Mouse (Mus musculus): ENCODE results near the gene Ccl28. TPM values are rescaled to one million over a fixed set of nuclear protein-coding genes. Genes with fewer than 3 reads are reported as not detected.
"Not testable (repeated sequence)": the region's sequence is repeated elsewhere in the genome, so short reads cannot be mapped to it uniquely, and the experiment has no call there.

Ccl28 gene
- total and polyA plus RNA-seq, 2 experiments from 2014 or later, result 0.05 TPM; not detected in 1

- H3K4me2 ChIP-seq (ENCODE audit: low read depth, low read length), result no peak overlapping the region
- DNase-seq (ENCODE audit: low spot score) (no peak), ATAC-seq (ENCODE audit: insufficient read depth, low read depth) (no peak)
- no peaks in the 10 kb centered on the region for H3K36me3 ChIP-seq (replicated peaks; ENCODE audit: control insufficient read depth, insufficient read depth, low read length)
- H3K4me3 ChIP-seq (ENCODE audit: low read depth, low read length), result no peak overlapping the region
- 75% methylated on average over 11 of the region's 11 CpGs for WGBS
- no peak overlapping the region for H3K9ac ChIP-seq (replicated peaks; ENCODE audit: low read depth, low read length)
- no peaks in the 10 kb centered on the region for H3K4me1 ChIP-seq (ENCODE audit: control insufficient read depth, insufficient read depth)
- TF ChIP-seq EP300 (IDR thresholded peaks at IDR 0.05; ENCODE audit: low read depth) (no peak), CTCF (IDR thresholded peaks at IDR 0.05; ENCODE audit: low read depth) (no peak)
- no peaks in the 10 kb centered on the region for H3K9me3 ChIP-seq (replicated peaks; ENCODE audit: control insufficient read depth, low read length)
- H3K27ac ChIP-seq (ENCODE audit: low read depth), result no peak overlapping the region
- no peaks in the 10 kb centered on the region for H3K27me3 ChIP-seq (ENCODE audit: control insufficient read depth, insufficient read depth, low read length)
Observed at GRCm38 (mm10) chr13:119684416-119685177, 61.0 kb downstream of the Ccl28 start.

- no peaks in the 10 kb centered on the region for H3K27me3 ChIP-seq (ENCODE audit: control insufficient read depth, insufficient read depth, low read length)
- H3K4me1 ChIP-seq (ENCODE audit: control insufficient read depth, insufficient read depth), result peaks cover 13% of the 10 kb centered on the region
- H3K9ac ChIP-seq (replicated peaks; ENCODE audit: low read depth, low read length), result no peak overlapping the region
- no peaks in the 10 kb centered on the region for H3K36me3 ChIP-seq (replicated peaks; ENCODE audit: control insufficient read depth, insufficient read depth, low read length)
- H3K27ac ChIP-seq (ENCODE audit: low read depth), result no peak overlapping the region
- peak overlapping the region; percentile 50 for H3K4me2 ChIP-seq (ENCODE audit: low read depth, low read length)
- DNase-seq (ENCODE audit: low spot score), result no peak
- no peaks in the 10 kb centered on the region for H3K9me3 ChIP-seq (replicated peaks; ENCODE audit: control insufficient read depth, low read length)
- no peak for ATAC-seq (ENCODE audit: insufficient read depth, low read depth)
- WGBS, result 9% methylated on average over 5 of the region's 5 CpGs
- TF ChIP-seq EP300 (IDR thresholded peaks at IDR 0.05; ENCODE audit: low read depth) (no peak), CTCF (IDR thresholded peaks at IDR 0.05; ENCODE audit: low read depth) (no peak)
- H3K4me3 ChIP-seq (ENCODE audit: low read depth, low read length), result peak overlapping the region; percentile 96
Observed at GRCm38 (mm10) chr13:119689709-119690038, 66.1 kb downstream of the Ccl28 start.

- H3K9me3 ChIP-seq (replicated peaks; ENCODE audit: control insufficient read depth, low read length), result no peaks in the 10 kb centered on the region
- peak within 1 kb of the TSS; percentile 96 for H3K4me2 ChIP-seq (ENCODE audit: low read depth, low read length)
- peak; percentile 99 for ATAC-seq (ENCODE audit: insufficient read depth, low read depth)
- H3K36me3 ChIP-seq (replicated peaks; ENCODE audit: control insufficient read depth, insufficient read depth, low read length), result 0 out of 2 replicates have a peak, but pooled peaks cover 4% of the 10 kb centered on the region
- H3K4me1 ChIP-seq (ENCODE audit: control insufficient read depth, insufficient read depth), result peaks cover 13% of the 10 kb centered on the region
- H3K4me3 ChIP-seq (ENCODE audit: low read depth, low read length), result peak within 1 kb of the TSS; percentile 96
- peak; percentile 99 for DNase-seq (ENCODE audit: low spot score)
- peak within 1 kb of the TSS; percentile 76 for H3K9ac ChIP-seq (replicated peaks; ENCODE audit: low read depth, low read length)
- TF ChIP-seq EP300 (IDR thresholded peaks at IDR 0.05; ENCODE audit: low read depth) (peak; percentile 87; the same call in 1 of the 2 replicates), CTCF (IDR thresholded peaks at IDR 0.05; ENCODE audit: low read depth) (no peak)
- no peaks in the 10 kb centered on the region for H3K27me3 ChIP-seq (ENCODE audit: control insufficient read depth, insufficient read depth, low read length)
- peak within 1 kb of the TSS; percentile 94 for H3K27ac ChIP-seq (ENCODE audit: low read depth)
- WGBS, result under 1% methylated on average over 58 of the region's 59 CpGs
Observed at GRCm38 (mm10) chr13:119690039-119690728, 66.6 kb downstream of the Ccl28 start, which contains the start of gene Hmgcs1. Hmgcs1 (plus strand) TSS chr13:119690379.

- Histone ChIP-seq H3K4me1 (ENCODE audit: control insufficient read depth, insufficient read depth) (peaks cover 13% of the 10 kb centered on the region), H3K4me3 (ENCODE audit: low read depth, low read length) (peak overlapping the region; percentile 96), H3K27ac (ENCODE audit: low read depth) (peak overlapping the region; percentile 94), H3K9ac (replicated peaks; ENCODE audit: low read depth, low read length) (peak overlapping the region; percentile 76), H3K9me3 (replicated peaks; ENCODE audit: control insufficient read depth, low read length) (no peaks in the 10 kb centered on the region), H3K27me3 (ENCODE audit: control insufficient read depth, insufficient read depth, low read length) (no peaks in the 10 kb centered on the region), H3K36me3 (replicated peaks; ENCODE audit: control insufficient read depth, insufficient read depth, low read length) (peaks cover 4% of the 10 kb centered on the region; the same call in 1 of the 2 replicates), H3K4me2 (ENCODE audit: low read depth, low read length) (peak overlapping the region; percentile 96)
- ATAC-seq (ENCODE audit: insufficient read depth, low read depth), result no peak
- DNase-seq (ENCODE audit: low spot score), result no peak
- WGBS, result 2% methylated on average over 7 of the region's 7 CpGs
- TF ChIP-seq EP300 (IDR thresholded peaks at IDR 0.05; ENCODE audit: low read depth), result no peak
- no peak for TF ChIP-seq CTCF (IDR thresholded peaks at IDR 0.05; ENCODE audit: low read depth)
Observed at GRCm38 (mm10) chr13:119690876-119691620, 67.4 kb downstream of the Ccl28 start.

GRCm38 (mm10) chr13:119691958-119692357 lies 68.3 kb downstream of the Ccl28 start:
- H3K9ac ChIP-seq (replicated peaks; ENCODE audit: low read depth, low read length); H3K36me3 ChIP-seq (replicated peaks; ENCODE audit: control insufficient read depth, insufficient read depth, low read length); DNase-seq (ENCODE audit: low spot score); H3K27me3 ChIP-seq (ENCODE audit: control insufficient read depth, insufficient read depth, low read length); H3K27ac ChIP-seq (ENCODE audit: low read depth); H3K4me3 ChIP-seq (ENCODE audit: low read depth, low read length); H3K9me3 ChIP-seq (replicated peaks; ENCODE audit: control insufficient read depth, low read length); ATAC-seq (ENCODE audit: insufficient read depth, low read depth): not testable (repeated sequence)
- Histone ChIP-seq H3K4me1 (ENCODE audit: control insufficient read depth, insufficient read depth) (peaks cover 13% of the 10 kb centered on the region), H3K4me2 (ENCODE audit: low read depth, low read length) (peak overlapping the region; percentile 96; the same call in 1 of the 2 replicates)
- WGBS, result 77% methylated on average over 3 of the region's 3 CpGs

Measured in heart, postnatal 0 days (tissue).